Mouse (Mus musculus): ENCODE data around the gene Mex3d. TPM values are rescaled to one million over a fixed set of nuclear protein-coding genes. Genes with fewer than 3 reads are reported as not detected.

Gene Mex3d
- polyA plus RNA-seq, 1 experiment from 2014 or later, result 6.4 TPM

GRCm38 (mm10) chr10:80431570-80432386 lies 44.3 kb upstream of the Mex3d start:
- no peaks in the 10 kb centered on the region; the same call in 1 of the 2 replicates for H3K27me3 ChIP-seq (ENCODE audit: control insufficient read depth, insufficient read depth, low read length)
- peaks cover 20% of the 10 kb centered on the region for H3K36me3 ChIP-seq (ENCODE audit: control insufficient read depth, insufficient read depth, low read length)
- 33% methylated on average over 11 of the region's 16 CpGs for WGBS (ENCODE audit: insufficient replicate concordance)
- peak overlapping the region; percentile 92 for H3K4me3 ChIP-seq (ENCODE audit: low read depth, low read length)
- H3K9me3 ChIP-seq (replicated peaks; ENCODE audit: control insufficient read depth, low read length), result no peaks in the 10 kb centered on the region
- peaks cover 16% of the 10 kb centered on the region; the same call in 1 of the 2 replicates for H3K4me1 ChIP-seq (ENCODE audit: control insufficient read depth, insufficient read depth, low read length)
- peak overlapping the region; percentile 84; the same call in 1 of the 2 replicates for H3K27ac ChIP-seq (ENCODE audit: low read depth, low read length)
- peak overlapping the region; percentile 99 for H3K9ac ChIP-seq (ENCODE audit: low read depth, low read length)
- ATAC-seq (replicated peaks; ENCODE audit: insufficient number of reproducible peaks, low FRiP score, low TSS enrichment), result no peak
- peak overlapping the region; percentile 82 for H3K4me2 ChIP-seq

- H3K4me2 ChIP-seq, result no peak overlapping the region
Measured at GRCm38 (mm10) chr10:80430375-80430980, 43.0 kb upstream of the Mex3d start.

DNA sequence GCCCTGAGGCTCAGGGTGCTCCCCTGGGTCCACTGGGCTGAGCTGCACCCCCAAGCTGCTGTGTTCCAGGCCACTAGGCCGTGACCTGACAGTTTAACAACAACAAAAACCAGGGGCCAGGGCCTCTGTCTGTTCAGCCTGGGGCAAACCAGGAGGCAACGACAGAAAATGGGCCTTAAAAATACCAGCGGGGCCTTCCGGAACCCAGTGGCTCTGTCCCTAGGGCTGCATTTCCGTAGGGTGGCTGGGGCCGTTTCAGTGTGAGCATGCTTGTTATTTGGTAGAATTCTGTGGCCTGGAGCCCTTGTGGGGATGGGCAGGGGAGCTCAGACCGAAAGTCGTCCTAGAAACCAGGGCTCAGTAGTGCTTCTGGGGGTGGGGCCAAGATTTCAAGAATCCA lies 42.3 kb upstream of the Mex3d start:
- no peak overlapping the region for H3K4me2 ChIP-seq
- H3K27ac ChIP-seq (ENCODE audit: low read depth, low read length), result no peak overlapping the region
- H3K27me3 ChIP-seq (ENCODE audit: control insufficient read depth, insufficient read depth, low read length), result no peaks in the 10 kb centered on the region
- peaks cover 4% of the 10 kb centered on the region; the same call in 1 of the 2 replicates for H3K9me3 ChIP-seq (replicated peaks; ENCODE audit: control insufficient read depth, low read length)
- H3K4me1 ChIP-seq (ENCODE audit: control insufficient read depth, insufficient read depth, low read length), result peaks cover 9% of the 10 kb centered on the region; the same call in 1 of the 2 replicates
- H3K4me3 ChIP-seq (ENCODE audit: low read depth, low read length), result no peak overlapping the region
- H3K36me3 ChIP-seq (ENCODE audit: control insufficient read depth, insufficient read depth, low read length), result peaks cover 39% of the 10 kb centered on the region
- 86% methylated on average over 8 of the region's 8 CpGs for WGBS (ENCODE audit: insufficient replicate concordance)
- H3K9ac ChIP-seq (ENCODE audit: low read depth, low read length), result no peak overlapping the region
- ATAC-seq (replicated peaks; ENCODE audit: insufficient number of reproducible peaks, low FRiP score, low TSS enrichment), result no peak

More at GRCm38 (mm10) chr10:80430375-80430980, 43.0 kb upstream of the Mex3d start:
- Histone ChIP-seq H3K4me3 (ENCODE audit: low read depth, low read length) (no peak overlapping the region), H3K9me3 (replicated peaks; ENCODE audit: control insufficient read depth, low read length) (no peaks in the 10 kb centered on the region; the same call in 1 of the 2 replicates), H3K36me3 (ENCODE audit: control insufficient read depth, insufficient read depth, low read length) (peaks cover 33% of the 10 kb centered on the region), H3K27me3 (ENCODE audit: control insufficient read depth, insufficient read depth, low read length) (no peaks in the 10 kb centered on the region), H3K9ac (ENCODE audit: low read depth, low read length) (no peak overlapping the region), H3K4me1 (ENCODE audit: control insufficient read depth, insufficient read depth, low read length) (peaks cover 9% of the 10 kb centered on the region; the same call in 1 of the 2 replicates), H3K27ac (ENCODE audit: low read depth, low read length) (no peak overlapping the region)
- ATAC-seq (replicated peaks; ENCODE audit: insufficient number of reproducible peaks, low FRiP score, low TSS enrichment), result no peak
- 76% methylated on average over 7 of the region's 8 CpGs for WGBS (ENCODE audit: insufficient replicate concordance)

GRCm38 (mm10) chr10:80425041-80425440 lies 37.6 kb upstream of the Mex3d start:
- H3K4me2 ChIP-seq, result no peak overlapping the region
- H3K9ac ChIP-seq (ENCODE audit: low read depth, low read length), result no peak overlapping the region
- H3K27ac ChIP-seq (ENCODE audit: low read depth, low read length), result no peak overlapping the region
- WGBS (ENCODE audit: insufficient replicate concordance), result 96% methylated on average over 3 of the region's 3 CpGs
- H3K4me3 ChIP-seq (ENCODE audit: low read depth, low read length), result no peak overlapping the region
- H3K36me3 ChIP-seq (ENCODE audit: control insufficient read depth, insufficient read depth, low read length), result peaks cover 59% of the 10 kb centered on the region
- H3K4me1 ChIP-seq (ENCODE audit: control insufficient read depth, insufficient read depth, low read length), result 0 out of 2 replicates have a peak, but pooled peaks cover 2% of the 10 kb centered on the region
- H3K9me3 ChIP-seq (replicated peaks; ENCODE audit: control insufficient read depth, low read length), result peaks cover 4% of the 10 kb centered on the region; the same call in 1 of the 2 replicates
- no peaks in the 10 kb centered on the region for H3K27me3 ChIP-seq (ENCODE audit: control insufficient read depth, insufficient read depth, low read length)
- ATAC-seq (replicated peaks; ENCODE audit: insufficient number of reproducible peaks, low FRiP score, low TSS enrichment), result no peak

DNA sequence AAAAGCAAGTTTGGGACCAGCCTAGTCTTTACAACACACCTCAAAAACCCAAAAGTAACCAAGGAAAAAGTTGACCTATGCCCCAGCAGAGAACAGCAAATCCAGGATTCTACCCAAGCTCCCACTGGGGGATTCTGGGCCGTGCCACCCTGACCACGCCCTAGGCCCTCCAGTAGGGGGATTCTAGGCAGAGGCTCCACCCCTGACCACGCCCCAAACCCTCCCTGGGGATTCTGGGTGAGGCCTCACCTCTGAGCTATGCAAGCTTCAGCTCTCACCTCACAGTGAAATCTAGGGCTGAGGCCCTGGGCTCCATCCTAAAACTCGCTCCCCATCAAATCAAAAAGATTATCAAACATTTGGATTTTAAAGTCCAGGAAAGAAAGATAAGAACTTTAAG lies 36.1 kb upstream of the Mex3d start:
- H3K4me1 ChIP-seq (ENCODE audit: control insufficient read depth, insufficient read depth, low read length), result peaks cover 8% of the 10 kb centered on the region
- peak; percentile 44 for ATAC-seq (replicated peaks; ENCODE audit: insufficient number of reproducible peaks, low FRiP score, low TSS enrichment)
- 53% methylated on average over 4 of the region's 4 CpGs for WGBS (ENCODE audit: insufficient replicate concordance)
- no peak overlapping the region for H3K4me2 ChIP-seq
- H3K27ac ChIP-seq (ENCODE audit: low read depth, low read length), result no peak overlapping the region; the same call in 1 of the 2 replicates
- peaks cover 67% of the 10 kb centered on the region for H3K36me3 ChIP-seq (ENCODE audit: control insufficient read depth, insufficient read depth, low read length)
- H3K9me3 ChIP-seq (replicated peaks; ENCODE audit: control insufficient read depth, low read length), result peaks cover 4% of the 10 kb centered on the region; the same call in 1 of the 2 replicates
- H3K27me3 ChIP-seq (ENCODE audit: control insufficient read depth, insufficient read depth, low read length), result no peaks in the 10 kb centered on the region
- H3K9ac ChIP-seq (ENCODE audit: low read depth, low read length), result no peak overlapping the region
- no peak overlapping the region for H3K4me3 ChIP-seq (ENCODE audit: low read depth, low read length)

DNA sequence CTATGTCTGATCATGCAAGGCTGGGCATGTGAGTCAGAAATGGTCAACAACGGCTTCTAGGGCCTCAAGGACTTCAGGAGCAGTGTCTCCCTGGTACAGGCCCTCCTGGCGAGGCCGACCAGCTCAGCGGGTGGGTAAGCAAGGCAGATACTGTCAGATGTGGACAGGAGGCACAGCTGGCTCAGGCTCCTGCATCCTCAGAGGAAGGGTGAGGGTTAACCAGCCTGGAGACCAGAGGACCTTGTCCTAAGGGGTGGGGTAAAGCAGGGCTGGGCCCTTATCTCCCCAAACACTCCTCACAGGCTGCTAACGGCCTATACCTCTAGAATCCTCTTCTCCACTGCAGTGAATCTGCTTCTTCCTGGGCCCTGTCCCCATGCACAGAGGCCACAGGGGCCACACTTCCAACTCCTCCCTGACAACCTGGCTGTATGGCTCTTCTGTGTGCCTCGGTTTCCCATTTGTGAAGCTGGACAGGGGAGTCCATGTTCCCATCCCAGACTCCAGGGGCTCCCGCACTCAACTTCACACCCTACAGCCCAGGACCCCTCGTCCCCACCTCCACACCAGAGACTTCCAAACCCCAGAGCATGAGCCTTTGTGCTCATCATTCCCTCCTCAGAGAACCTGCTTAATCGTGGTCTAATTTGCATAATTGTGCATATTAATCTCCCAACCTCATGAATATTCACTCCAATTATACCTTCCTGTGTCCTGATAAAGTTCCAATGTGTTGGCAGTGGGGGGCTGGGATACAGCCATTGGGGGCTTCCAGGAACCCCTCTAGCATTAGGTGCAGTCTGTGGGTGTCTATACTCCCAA lies 34.4 kb upstream of the Mex3d start:
- peak overlapping the region; percentile 18; the same call in 1 of the 2 replicates for H3K9ac ChIP-seq (ENCODE audit: low read depth, low read length)

GRCm38 (mm10) chr10:80421208-80421607 lies 33.7 kb upstream of the Mex3d start:
- peaks cover 12% of the 10 kb centered on the region for H3K4me1 ChIP-seq (ENCODE audit: control insufficient read depth, insufficient read depth, low read length)
- H3K9ac ChIP-seq (ENCODE audit: low read depth, low read length), result 0 out of 2 replicates have a peak overlapping the region, but pooled peaks have one; percentile 23
- H3K9me3 ChIP-seq (replicated peaks; ENCODE audit: control insufficient read depth, low read length), result peaks cover 4% of the 10 kb centered on the region; the same call in 1 of the 2 replicates
- H3K4me2 ChIP-seq, result 0 out of 2 replicates have a peak overlapping the region, but pooled peaks have one; percentile 12
- H3K27ac ChIP-seq (ENCODE audit: low read depth, low read length), result peak overlapping the region; percentile 18; the same call in 1 of the 2 replicates
- peaks cover 69% of the 10 kb centered on the region for H3K36me3 ChIP-seq (ENCODE audit: control insufficient read depth, insufficient read depth, low read length)
- WGBS (ENCODE audit: insufficient replicate concordance), result 88% methylated on average over 8 of the region's 8 CpGs
- no peaks in the 10 kb centered on the region for H3K27me3 ChIP-seq (ENCODE audit: control insufficient read depth, insufficient read depth, low read length)
- H3K4me3 ChIP-seq (ENCODE audit: low read depth, low read length), result no peak overlapping the region
- ATAC-seq (replicated peaks; ENCODE audit: insufficient number of reproducible peaks, low FRiP score, low TSS enrichment), result no peak

More for the DNA sequence above, 34.4 kb upstream of the Mex3d start:
- WGBS (ENCODE audit: insufficient replicate concordance), result 73% methylated on average over 9 of the region's 9 CpGs
- Histone ChIP-seq H3K36me3 (ENCODE audit: control insufficient read depth, insufficient read depth, low read length) (peaks cover 69% of the 10 kb centered on the region), H3K4me1 (ENCODE audit: control insufficient read depth, insufficient read depth, low read length) (peaks cover 12% of the 10 kb centered on the region), H3K4me2 (peak overlapping the region; percentile 14), H3K9me3 (replicated peaks; ENCODE audit: control insufficient read depth, low read length) (peaks cover 4% of the 10 kb centered on the region; the same call in 1 of the 2 replicates), H3K27me3 (ENCODE audit: control insufficient read depth, insufficient read depth, low read length) (no peaks in the 10 kb centered on the region), H3K27ac (ENCODE audit: low read depth, low read length) (peak overlapping the region; percentile 46), H3K4me3 (ENCODE audit: low read depth, low read length) (no peak overlapping the region)
- peak; percentile 79 for ATAC-seq (replicated peaks; ENCODE audit: insufficient number of reproducible peaks, low FRiP score, low TSS enrichment)

GRCm38 (mm10) chr10:80420729-80421128 lies 33.3 kb upstream of the Mex3d start:
- no peak for ATAC-seq (replicated peaks; ENCODE audit: insufficient number of reproducible peaks, low FRiP score, low TSS enrichment)
- H3K4me1 ChIP-seq (ENCODE audit: control insufficient read depth, insufficient read depth, low read length), result peaks cover 12% of the 10 kb centered on the region
- H3K9me3 ChIP-seq (replicated peaks; ENCODE audit: control insufficient read depth, low read length), result peaks cover 4% of the 10 kb centered on the region; the same call in 1 of the 2 replicates
- peak overlapping the region; percentile 23; the same call in 1 of the 2 replicates for H3K9ac ChIP-seq (ENCODE audit: low read depth, low read length)
- H3K27me3 ChIP-seq (ENCODE audit: control insufficient read depth, insufficient read depth, low read length), result no peaks in the 10 kb centered on the region
- no peak overlapping the region for H3K4me3 ChIP-seq (ENCODE audit: low read depth, low read length)
- no peak overlapping the region for H3K4me2 ChIP-seq
- no peak overlapping the region for H3K27ac ChIP-seq (ENCODE audit: low read depth, low read length)
- peaks cover 67% of the 10 kb centered on the region for H3K36me3 ChIP-seq (ENCODE audit: control insufficient read depth, insufficient read depth, low read length)
- WGBS (ENCODE audit: insufficient replicate concordance), result 89% methylated on average over 10 of the region's 10 CpGs
